Mouse (Mus musculus): Measurements from ENCODE around the gene Zfp655. TPM values are rescaled to one million over a fixed set of nuclear protein-coding genes. Genes with fewer than 3 reads are reported as not detected.

Gene Zfp655
- polyA plus RNA-seq (2015; fragmentation: Nextera tagmentation; extraction: Ambion mirVana): 34.6 and 38.3 TPM in 2 replicates

GRCm38 (mm10) chr5:145231367-145231871, at the start of gene Zfp655:
Gene Zfp655, plus strand, starts transcription at chr5:145231715.
- 0% methylated on average over 42 of the region's 42 CpGs for WGBS
- Histone ChIP-seq H3K27ac (peak within 1 kb of the TSS; percentile 94), H3K4me1 (replicated peaks) (peaks cover 26% of the 10 kb centered on the region), H3K9me3 (no peaks in the 10 kb centered on the region), H3K4me3 (peak within 1 kb of the TSS; percentile 99), H3K9ac (peak within 1 kb of the TSS; percentile 99), H3K4me2 (peak within 1 kb of the TSS; percentile 87), H3K36me3 (peaks cover 31% of the 10 kb centered on the region), H3K27me3 (no peaks in the 10 kb centered on the region)
- peak; percentile 94 for ATAC-seq (ENCODE audit: low FRiP score)

DNA sequence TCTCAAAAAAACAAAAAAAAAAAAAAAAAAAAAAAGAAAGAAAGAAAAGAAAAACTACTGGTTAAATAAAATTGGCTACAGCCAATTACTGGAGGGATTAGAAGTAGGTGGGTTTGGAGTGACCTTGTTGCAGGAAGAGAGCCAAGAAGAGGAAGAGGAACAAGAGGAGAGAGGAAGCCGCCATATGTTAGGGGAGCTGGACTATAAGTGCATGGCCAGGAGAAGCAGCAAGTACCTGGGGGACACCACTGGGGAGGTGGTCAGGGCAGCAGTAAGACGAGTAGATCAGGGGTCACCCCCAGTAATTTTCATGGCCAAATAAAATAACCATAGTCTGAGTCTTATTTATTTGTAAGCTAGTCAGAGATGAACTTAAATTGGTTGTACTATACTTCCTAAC, 46.3 kb upstream of the Zfp655 start:
- WGBS: 98% methylated on average over 2 of the region's 2 CpGs
- Histone ChIP-seq H3K4me2 (no peak overlapping the region), H3K9ac (no peak overlapping the region), H3K4me3 (no peak overlapping the region), H3K27me3 (no peaks in the 10 kb centered on the region), H3K4me1 (replicated peaks) (peaks cover 16% of the 10 kb centered on the region), H3K9me3 (no peaks in the 10 kb centered on the region), H3K27ac (no peak overlapping the region), H3K36me3 (peaks cover 78% of the 10 kb centered on the region)
- no peak for ATAC-seq (ENCODE audit: low FRiP score)

- Histone ChIP-seq H3K36me3 (peaks cover 46% of the 10 kb centered on the region), H3K9me3 (no peaks in the 10 kb centered on the region), H3K9ac (no peak overlapping the region), H3K4me1 (replicated peaks) (peaks cover 23% of the 10 kb centered on the region), H3K27me3 (no peaks in the 10 kb centered on the region), H3K4me2 (no peak overlapping the region), H3K27ac (no peak overlapping the region), H3K4me3 (no peak overlapping the region)
- 95% methylated on average over 6 of the region's 6 CpGs for WGBS
- ATAC-seq (ENCODE audit: low FRiP score): no peak
These were observed 42.1 kb upstream of the Zfp655 start for GRCm38 (mm10) chr5:145189416-145189815.

- H3K4me1 ChIP-seq (replicated peaks): peaks cover 23% of the 10 kb centered on the region
- WGBS: 56% methylated on average over 5 of the region's 5 CpGs
- peak overlapping the region; percentile 90; the same call in 1 of the 2 replicates for H3K27ac ChIP-seq
- H3K9me3 ChIP-seq: no peaks in the 10 kb centered on the region
- peak overlapping the region; percentile 90 for H3K4me3 ChIP-seq
- peaks cover 48% of the 10 kb centered on the region for H3K36me3 ChIP-seq
- ATAC-seq (ENCODE audit: low FRiP score): no peak
- H3K27me3 ChIP-seq: no peaks in the 10 kb centered on the region
- peak overlapping the region; percentile 87 for H3K4me2 ChIP-seq
- peak overlapping the region; percentile 96 for H3K9ac ChIP-seq
These were observed 41.1 kb upstream of the Zfp655 start for GRCm38 (mm10) chr5:145190373-145190772.

GRCm38 (mm10) chr5:145190875-145191798, 40.4 kb upstream of the Zfp655 start:
- under 1% methylated on average over 41 of the region's 41 CpGs for WGBS

DNA sequence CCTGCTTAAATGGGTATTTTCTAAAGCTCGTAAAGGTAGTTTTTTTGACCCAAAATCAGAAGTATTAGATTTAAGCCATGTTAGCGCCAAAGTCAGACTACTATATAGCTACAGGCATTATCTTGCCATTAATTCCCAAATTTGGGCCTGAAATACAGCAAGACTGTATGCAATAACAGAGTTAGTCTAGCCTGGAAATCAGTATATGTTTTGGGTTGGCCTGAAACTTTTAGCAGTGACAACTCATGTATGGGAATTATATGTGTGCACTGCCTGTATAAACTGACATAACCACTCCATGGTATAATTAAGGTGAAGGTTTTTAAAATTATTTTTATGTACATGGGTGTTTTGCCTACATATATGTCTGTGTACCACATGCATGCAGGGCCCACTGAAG, 39.6 kb upstream of the Zfp655 start, which contains the start of gene Atp5j2:
Gene Atp5j2, minus strand, starts transcription at position 101 of the 400 bp plus-strand sequence.
- H3K27ac ChIP-seq: peak within 1 kb of the TSS; percentile 90
- peak within 1 kb of the TSS; percentile 87 for H3K4me2 ChIP-seq
- peaks cover 46% of the 10 kb centered on the region for H3K36me3 ChIP-seq
- peak within 1 kb of the TSS; percentile 96 for H3K9ac ChIP-seq
- H3K9me3 ChIP-seq: no peaks in the 10 kb centered on the region
- peaks cover 23% of the 10 kb centered on the region for H3K4me1 ChIP-seq (replicated peaks)
- 88% methylated on average over 2 of the region's 2 CpGs for WGBS
- H3K4me3 ChIP-seq: peak within 1 kb of the TSS; percentile 90
- ATAC-seq (ENCODE audit: low FRiP score): no peak
- H3K27me3 ChIP-seq: no peaks in the 10 kb centered on the region

More at GRCm38 (mm10) chr5:145190875-145191798, 40.4 kb upstream of the Zfp655 start:
- H3K9ac ChIP-seq: peak overlapping the region; percentile 96
- peak overlapping the region; percentile 87 for H3K4me2 ChIP-seq
- peaks cover 48% of the 10 kb centered on the region for H3K36me3 ChIP-seq
- peaks cover 23% of the 10 kb centered on the region for H3K4me1 ChIP-seq (replicated peaks)
- no peaks in the 10 kb centered on the region for H3K27me3 ChIP-seq
- peak overlapping the region; percentile 90 for H3K27ac ChIP-seq
- H3K4me3 ChIP-seq: peak overlapping the region; percentile 90
- H3K9me3 ChIP-seq: no peaks in the 10 kb centered on the region
- peak; percentile 88 for ATAC-seq (ENCODE audit: low FRiP score)

DNA sequence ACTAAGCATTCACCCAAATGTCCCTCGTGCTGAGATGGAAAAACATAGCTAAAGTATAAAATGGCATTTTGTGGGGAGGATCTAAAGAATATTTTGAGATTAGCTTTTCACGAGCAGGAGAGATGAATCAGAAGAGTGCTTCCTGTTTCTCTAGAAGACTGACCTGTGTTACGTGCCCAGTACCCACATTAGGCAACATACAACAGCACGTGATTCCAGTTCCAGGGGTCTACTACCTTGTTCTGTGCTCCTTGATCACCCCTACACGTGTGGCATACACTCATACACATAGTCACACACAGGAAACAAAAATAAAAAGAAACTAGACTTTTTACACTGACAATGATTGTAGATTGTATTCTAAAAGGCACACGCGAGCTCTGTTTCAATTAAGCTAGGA, 31.1 kb upstream of the Zfp655 start:
- Histone ChIP-seq H3K27me3 (no peaks in the 10 kb centered on the region), H3K4me1 (replicated peaks) (peaks cover 24% of the 10 kb centered on the region), H3K4me2 (peak overlapping the region; percentile 100), H3K36me3 (peaks cover 32% of the 10 kb centered on the region), H3K9me3 (no peaks in the 10 kb centered on the region), H3K4me3 (peak overlapping the region; percentile 82), H3K27ac (no peak overlapping the region), H3K9ac (no peak overlapping the region)
- no peak for ATAC-seq (ENCODE audit: low FRiP score)
- 79% methylated on average over 7 of the region's 7 CpGs for WGBS

- Histone ChIP-seq H3K27ac (peak within 1 kb of the TSS; percentile 75), H3K4me1 (replicated peaks) (peaks cover 32% of the 10 kb centered on the region), H3K27me3 (no peaks in the 10 kb centered on the region), H3K36me3 (peaks cover 22% of the 10 kb centered on the region), H3K4me3 (peak within 1 kb of the TSS; percentile 82), H3K9me3 (no peaks in the 10 kb centered on the region), H3K9ac (peak within 1 kb of the TSS; percentile 92), H3K4me2 (peak within 1 kb of the TSS; percentile 100)
- ATAC-seq (ENCODE audit: low FRiP score): peak; percentile 4; the same call in 1 of the 2 replicates
- 2% methylated on average over 37 of the region's 37 CpGs for WGBS
These were observed 30.1 kb upstream of the Zfp655 start, which contains the start of gene Zkscan14 for GRCm38 (mm10) chr5:145201321-145201991. Gene Zkscan14, minus strand, starts transcription at chr5:145201868.

DNA sequence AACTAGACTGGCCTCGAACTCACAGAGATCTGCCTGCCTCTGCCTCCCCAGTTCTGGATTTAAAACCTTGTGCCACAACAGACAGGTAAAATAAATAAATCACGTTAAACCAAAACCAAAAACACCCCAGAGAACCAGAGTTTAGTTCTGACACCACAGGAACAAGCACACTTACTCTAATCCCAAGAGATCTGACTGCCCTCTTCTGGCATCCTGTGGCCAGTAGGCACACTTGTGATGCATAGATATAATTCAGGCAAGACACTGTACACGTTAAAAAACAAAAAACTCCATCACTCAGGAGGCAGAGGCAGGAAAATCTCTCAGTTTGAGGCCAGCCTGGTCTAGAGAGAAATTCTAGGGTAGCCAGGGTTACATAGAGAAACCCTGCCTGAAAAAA, 29.1 kb upstream of the Zfp655 start:
- H3K36me3 ChIP-seq: peaks cover 22% of the 10 kb centered on the region

GRCm38 (mm10) chr5:145203936-145204691, 27.4 kb upstream of the Zfp655 start, which contains the start of gene Zkscan5:
Gene Zkscan5, plus strand, starts transcription at chr5:145204562.
- H3K27ac ChIP-seq: peak within 1 kb of the TSS; percentile 91
- H3K9ac ChIP-seq: peak within 1 kb of the TSS; percentile 69

More for the DNA sequence above, 29.1 kb upstream of the Zfp655 start:
- H3K9me3 ChIP-seq: no peaks in the 10 kb centered on the region
- WGBS: 58% methylated on average over 3 of the region's 3 CpGs
- peaks cover 36% of the 10 kb centered on the region for H3K4me1 ChIP-seq (replicated peaks)
- no peak overlapping the region for H3K4me3 ChIP-seq
- no peak overlapping the region for H3K9ac ChIP-seq
- ATAC-seq (ENCODE audit: low FRiP score): no peak
- H3K4me2 ChIP-seq: no peak overlapping the region
- no peaks in the 10 kb centered on the region for H3K27me3 ChIP-seq
- H3K27ac ChIP-seq: no peak overlapping the region

GRCm38 (mm10) chr5:145205041-145205440, 26.5 kb upstream of the Zfp655 start:
- 22% methylated on average over 9 of the region's 9 CpGs for WGBS
- Histone ChIP-seq H3K4me3 (peak overlapping the region; percentile 57), H3K9ac (peak overlapping the region; percentile 55), H3K4me1 (replicated peaks) (peaks cover 30% of the 10 kb centered on the region), H3K9me3 (no peaks in the 10 kb centered on the region), H3K4me2 (peak overlapping the region; percentile 57), H3K27ac (no peak overlapping the region), H3K36me3 (peaks cover 20% of the 10 kb centered on the region), H3K27me3 (no peaks in the 10 kb centered on the region)
- ATAC-seq (ENCODE audit: low FRiP score): no peak

More at GRCm38 (mm10) chr5:145203936-145204691, 27.4 kb upstream of the Zfp655 start, which contains the start of gene Zkscan5:
- Histone ChIP-seq H3K36me3 (peaks cover 19% of the 10 kb centered on the region), H3K4me1 (replicated peaks) (peaks cover 36% of the 10 kb centered on the region), H3K4me2 (peak within 1 kb of the TSS; percentile 57), H3K27me3 (no peaks in the 10 kb centered on the region), H3K4me3 (peak within 1 kb of the TSS; percentile 57), H3K9me3 (no peaks in the 10 kb centered on the region)
- peak; percentile 95 for ATAC-seq (ENCODE audit: low FRiP score)
- under 1% methylated on average over 22 of the region's 22 CpGs for WGBS
